10 mouse cellular contexts compared by ENCODE assay signal in the genomic region with DNA sequence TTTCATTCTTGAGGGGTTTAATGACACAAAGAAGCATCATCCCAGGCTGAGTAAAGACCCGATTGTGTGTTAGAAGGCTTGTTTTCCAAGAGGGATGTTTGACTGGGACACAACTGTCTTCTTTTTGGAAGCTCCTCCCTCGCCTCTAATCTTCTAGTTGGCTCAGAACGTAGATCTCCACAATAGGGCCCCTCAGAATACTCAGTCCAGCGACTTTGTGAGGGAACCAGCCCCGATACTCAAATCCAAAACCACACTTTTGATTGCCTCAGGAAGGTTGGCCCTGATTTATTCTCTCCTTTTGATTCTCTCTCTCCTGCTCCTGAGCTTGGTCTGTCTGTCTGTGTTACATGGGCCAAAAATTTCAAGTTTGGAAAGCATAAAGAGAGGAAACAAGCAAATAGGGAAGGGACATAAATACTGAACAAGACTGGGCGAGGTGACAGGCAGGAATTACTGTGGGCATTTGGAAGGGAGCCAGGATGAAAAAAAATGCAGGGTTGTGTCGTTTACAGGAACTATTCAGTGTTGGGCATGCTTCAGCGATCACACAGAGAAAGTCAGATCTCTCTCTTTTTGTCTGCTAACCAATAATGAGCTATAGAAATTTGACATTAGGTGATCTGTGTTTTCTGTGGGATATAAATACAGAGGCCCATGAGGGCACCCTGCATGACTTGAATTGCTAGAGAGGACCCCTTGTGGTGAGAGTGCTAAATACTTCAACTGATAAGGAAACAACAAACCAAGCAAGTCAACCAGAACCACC. TPM values are rescaled to one million over a fixed set of nuclear protein-coding genes. Genes with fewer than 3 reads are reported as not detected.
DNase-seq lines count a peak whose midpoint lies in the region; ATAC-seq lines count a peak whose summit lies in the region.
"Had no signal": no experiment of that assay in that cellular context is flagged by ENCODE, and none has a peak within 500 bp of the region (broad histone marks: within the 10 kb centered on the region; RNA-seq: fewer than 3 reads in every experiment).

No protein-coding gene starts in this region.

- peak; percentile 15 for DNase-seq in NIH3T3 (ENCODE audit: low read depth)
- no peak for DNase-seq in natural killer cell, adult 2 months (ENCODE audit: low spot score in 2 of 2)
- DNase-seq in right cerebral cortex, postnatal 10 days (ENCODE audit: low spot score in 2 of 2) = no peak
- DNase-seq: right cerebral cortex, adult 18-20 months had no signal

- H3K9me3 ChIP-seq in heart, embryonic 14.5 days (ENCODE audit: control insufficient read depth, low read length) = no peaks in the 10 kb centered on the region
- H3K9me3 ChIP-seq in heart, embryonic 11.5 days (replicated peaks; ENCODE audit: control insufficient read depth, low read length) = no peaks in the 10 kb centered on the region
- no peaks in the 10 kb centered on the region for H3K9me3 ChIP-seq in hindbrain, embryonic 12.5 days (replicated peaks)
- H3K9me3 ChIP-seq: limb, embryonic 12.5 days had no signal

- peaks cover 6 to 20% of the 10 kb centered on the region in 2 experiments; a peak in 3 of 4 replicates for H3K4me1 ChIP-seq in heart, embryonic 14.5 days (ENCODE audit: control insufficient read depth in 2 of 2, insufficient read depth in 2 of 2, low read length in 2 of 2)
- H3K4me1 ChIP-seq in heart, embryonic 11.5 days (ENCODE audit: control insufficient read depth, insufficient read depth, low read length) = peaks cover 12% of the 10 kb centered on the region; the same call in 1 of the 2 replicates
- no peaks in the 10 kb centered on the region for H3K4me1 ChIP-seq in hindbrain, embryonic 12.5 days

- WGBS in heart, embryonic 14.5 days = 42% methylated on average over 8 of the region's 8 CpGs
- WGBS in heart, embryonic 11.5 days (ENCODE audit: insufficient replicate concordance) = 62% methylated on average over 8 of the region's 8 CpGs
- 48% methylated on average over 8 of the region's 8 CpGs for WGBS in hindbrain, embryonic 12.5 days

- H3K4me2 ChIP-seq in heart, embryonic 14.5 days (ENCODE audit: low read length) = peak overlapping the region; percentile 34
- no peak overlapping the region for H3K4me2 ChIP-seq in heart, embryonic 11.5 days
- H3K4me2 ChIP-seq in hindbrain, embryonic 12.5 days (replicated peaks) = no peak overlapping the region
- H3K4me2 ChIP-seq: limb, embryonic 12.5 days had no signal

- peak overlapping the region; percentile 52; the same call in 1 of the 2 replicates for H3K9ac ChIP-seq in heart, embryonic 14.5 days (ENCODE audit: low read length)
- H3K9ac ChIP-seq in heart, embryonic 11.5 days (ENCODE audit: low read depth, low read length) = no peak overlapping the region
- H3K9ac ChIP-seq in hindbrain, embryonic 12.5 days = no peak overlapping the region
- H3K9ac ChIP-seq: limb, embryonic 12.5 days had no signal

- H3K27ac ChIP-seq in heart, embryonic 14.5 days (replicated peaks in 1 of 2; ENCODE audit: control insufficient read depth in 1 of 2, insufficient read depth in 1 of 2, low read depth in 2 of 2, low read length in 2 of 2) = peak overlapping the region; percentile 88 to 93
- H3K27ac ChIP-seq in heart, embryonic 11.5 days (ENCODE audit: low read depth, low read length) = no peak overlapping the region; the same call in 1 of the 2 replicates
- peak overlapping the region; percentile 35; the same call in 1 of the 2 replicates for H3K27ac ChIP-seq in hindbrain, embryonic 12.5 days
- H3K27ac ChIP-seq: limb, embryonic 12.5 days had no signal

- H3K27me3 ChIP-seq in heart, embryonic 14.5 days (ENCODE audit: control insufficient read depth, insufficient read depth, low read length) = no peaks in the 10 kb centered on the region
- H3K27me3 ChIP-seq in heart, embryonic 11.5 days (ENCODE audit: control insufficient read depth, insufficient read depth, low read length) = no peaks in the 10 kb centered on the region
- no peaks in the 10 kb centered on the region for H3K27me3 ChIP-seq in hindbrain, embryonic 12.5 days

- no peak for ATAC-seq in heart, embryonic 14.5 days (ENCODE audit: insufficient number of reproducible peaks, insufficient read depth, low FRiP score, low read depth)
- ATAC-seq in heart, embryonic 11.5 days (replicated peaks; ENCODE audit: insufficient number of reproducible peaks, low FRiP score, low TSS enrichment) = no peak
- ATAC-seq in hindbrain, embryonic 12.5 days (ENCODE audit: low FRiP score) = peak; percentile 61; the same call in 1 of the 2 replicates
- 0 out of 2 replicates have a peak, but pooled peaks have one; percentile 30 for ATAC-seq in megakaryocyte-erythroid progenitor cell, adult 5-6 weeks (replicated peaks; ENCODE audit: low FRiP score, low TSS enrichment, poor library complexity, severe bottlenecking)
- ATAC-seq in erythroblast, adult 5-6 weeks (replicated peaks; ENCODE audit: low FRiP score, poor library complexity, severe bottlenecking) = no peak

- no peaks in the 10 kb centered on the region for H3K36me3 ChIP-seq in heart, embryonic 14.5 days (ENCODE audit: control insufficient read depth, insufficient read depth, low read length)
- no peaks in the 10 kb centered on the region for H3K36me3 ChIP-seq in heart, embryonic 11.5 days (ENCODE audit: control insufficient read depth, insufficient read depth, low read length)
- no peaks in the 10 kb centered on the region for H3K36me3 ChIP-seq in hindbrain, embryonic 12.5 days
- H3K36me3 ChIP-seq: limb, embryonic 12.5 days had no signal

- H3K4me3 ChIP-seq in heart, embryonic 14.5 days (ENCODE audit: control insufficient read depth in 1 of 2, insufficient read depth in 1 of 2, low read depth in 1 of 2, low read length in 2 of 2) = no peak overlapping the region
- no peak overlapping the region for H3K4me3 ChIP-seq in heart, embryonic 11.5 days (ENCODE audit: low read depth, low read length)
- H3K4me3 ChIP-seq in hindbrain, embryonic 12.5 days = no peak overlapping the region
- H3K4me3 ChIP-seq: limb, embryonic 12.5 days had no signal

RNA-seq across cellular contexts. Expression of gene Ctnna3, which starts 25.4 kb away (rescaled TPM):
- polyA plus RNA-seq in heart, embryonic 14.5 days (2014; fragmentation: Nextera tagmentation; extraction: Ambion mirVana) = 29.4 and 33.6 TPM in 2 replicates
- polyA plus RNA-seq in heart, embryonic 11.5 days (2014; fragmentation: Nextera tagmentation; extraction: Ambion mirVana) = 17.5 and 19.0 TPM in 2 replicates
- polyA plus RNA-seq in hindbrain, embryonic 12.5 days (2016; fragmentation: Nextera tagmentation; extraction: Ambion mirVana) = 0.22 and 0.34 TPM in 2 replicates
- not detected in 2 replicates for total RNA-seq in megakaryocyte-erythroid progenitor cell, adult 5-6 weeks (2014; fragmentation: Nextera tagmentation)
- total RNA-seq in megakaryocyte-erythroid progenitor cell, adult 5-6 weeks (2017) = not detected in 2 replicates
- not detected in 2 replicates for total RNA-seq in erythroblast, adult 5-6 weeks (2015; ENCODE audit: low replicate concordance)
- total RNA-seq in erythroblast, adult 5-6 weeks (2017; ENCODE audit: low replicate concordance) = not detected in 2 replicates

RNA-seq across cellular contexts. Expression of gene Gm7075, which starts 33.7 kb away (rescaled TPM):
- not detected in 2 replicates for polyA plus RNA-seq in heart, embryonic 14.5 days (2014; fragmentation: Nextera tagmentation; extraction: Ambion mirVana)
- polyA plus RNA-seq in heart, embryonic 11.5 days (2014; fragmentation: Nextera tagmentation; extraction: Ambion mirVana) = not detected in 2 replicates
- not detected in 2 replicates for polyA plus RNA-seq in hindbrain, embryonic 12.5 days (2016; fragmentation: Nextera tagmentation; extraction: Ambion mirVana)
- total RNA-seq in megakaryocyte-erythroid progenitor cell, adult 5-6 weeks (2014; fragmentation: Nextera tagmentation) = not detected in 2 replicates
- total RNA-seq in megakaryocyte-erythroid progenitor cell, adult 5-6 weeks (2017) = not detected in 2 replicates
- not detected in 2 replicates for total RNA-seq in erythroblast, adult 5-6 weeks (2015; ENCODE audit: low replicate concordance)
- not detected in 2 replicates for total RNA-seq in erythroblast, adult 5-6 weeks (2017; ENCODE audit: low replicate concordance)
- polyA plus RNA-seq: limb, embryonic 12.5 days had no signal

Comparison
In these comparisons a context has a peak if more than half of its experiments do, and no peak if none do; other contexts are left out.
1. ATAC-seq: peak in hindbrain, embryonic 12.5 days (single experiment) and megakaryocyte-erythroid progenitor cell, adult 5-6 weeks (single experiment); none in heart, embryonic 14.5 days (single experiment), heart, embryonic 11.5 days (single experiment) and erythroblast, adult 5-6 weeks (single experiment).
2. RNA of gene Ctnna3, which starts 25.4 kb away (polyA plus RNA-seq): 29.4 to 33.6 TPM in heart, embryonic 14.5 days and 17.5 to 19.0 TPM in heart, embryonic 11.5 days; 0.22 to 0.34 TPM in hindbrain, embryonic 12.5 days; every median in the first group is over 10 times any median in the second.